Mouse (Mus musculus): ENCODE measurements around the gene Large2. TPM values are rescaled to one million over a fixed set of nuclear protein-coding genes. Genes with fewer than 3 reads are reported as not detected.

The Large2 gene
- polyA plus RNA-seq, 1 experiment from 2014 or later, result 0.55 TPM

- ATAC-seq (no peak), DNase-seq (ENCODE audit: low read depth, low spot score) (no peak)
- in situ Hi-C loops (cut with MboI; ENCODE audit: low pct_unique_long_range_greater_than_20kb), result no loop called here
- H3K27me3 ChIP-seq, result peaks cover 4% of the 10 kb centered on the region
- CTCF ChIA-PET, result interaction anchor here (1.3 kb wide), 1 partner anchor 31 kb away, joined by 3 read pairs; no protein-coding TSS in a partner anchor
- POLR2A ChIA-PET, result interaction anchor here (0.7 to 2.5 kb wide), 3 partner anchors 33 to 376 kb away, joined by 3 to 18 read pairs (median 3); partner anchors contain the start of gene Cry2
- TF ChIP-seq CTCF (IDR thresholded peaks at IDR 0.05), result no peak
Observed at GRCm38 (mm10) chr2:92390206-92390930, 15.7 kb upstream of the Large2 start.

- no peak for DNase-seq (ENCODE audit: low read depth, low spot score)
- ATAC-seq, result peak; percentile 2
- ChIA-PET POLR2A (interaction anchor here (0.7 to 2.5 kb wide), 4 partner anchors 16 to 375 kb away, joined by 3 to 18 read pairs (median 3); partner anchors contain the start of gene Cry2), CTCF (interaction anchor here (1.3 kb wide), 1 partner anchor 32 kb away, joined by 3 read pairs; no protein-coding TSS in a partner anchor)
- TF ChIP-seq CTCF (IDR thresholded peaks at IDR 0.05), result no peak
- H3K27me3 ChIP-seq, result peaks cover 4% of the 10 kb centered on the region
- in situ Hi-C loops (cut with MboI; ENCODE audit: low pct_unique_long_range_greater_than_20kb), result no loop called here
Observed at GRCm38 (mm10) chr2:92389645-92390044, 15.0 kb upstream of the Large2 start.

DNA sequence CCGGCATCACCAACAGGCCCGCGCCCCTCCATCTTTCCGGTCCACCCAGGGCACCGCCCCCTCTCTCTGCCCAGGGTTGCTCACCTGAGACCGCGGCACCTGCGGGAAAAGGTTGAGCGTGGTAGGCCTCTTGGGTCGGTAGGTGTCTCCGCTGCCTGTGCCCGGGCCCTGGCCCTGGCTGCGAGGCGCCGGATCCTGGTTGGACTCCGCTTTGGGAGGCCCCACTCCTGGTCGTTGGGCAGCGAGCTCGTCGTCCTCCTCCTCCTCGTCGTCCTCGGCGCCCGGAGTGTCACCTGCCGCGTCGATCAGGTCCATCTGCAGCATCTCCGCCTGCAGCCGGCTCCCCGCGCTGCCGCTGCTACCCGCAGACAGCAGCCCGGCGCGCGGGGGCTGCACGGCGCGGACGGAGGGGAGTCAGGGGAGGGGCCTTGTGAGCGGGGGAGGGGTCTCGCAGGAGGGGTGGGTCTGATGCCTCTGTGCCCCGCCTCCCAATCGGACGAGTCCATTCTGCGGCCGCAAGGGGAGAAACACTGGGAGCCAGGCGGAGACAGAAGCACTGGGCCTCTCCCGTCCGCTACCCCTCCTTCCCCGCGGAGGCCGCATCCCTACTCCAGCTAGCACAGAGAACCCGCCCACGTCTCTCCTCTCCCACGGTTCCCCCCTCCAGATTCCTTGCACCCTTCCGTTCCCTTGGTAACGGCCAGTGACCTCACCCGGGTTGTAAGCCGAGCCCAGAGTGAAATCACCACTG, 14.4 kb upstream of the Large2 start:
- POLR2A ChIA-PET, result interaction anchor here (1.4 to 2.5 kb wide), 4 partner anchors 14 to 43 kb away, joined by 3 to 18 read pairs (median 4); partner anchors contain the start of gene Cry2
- DNase-seq (ENCODE audit: low read depth, low spot score) (peak; percentile 72), ATAC-seq (peak; percentile 63)
- H3K27me3 ChIP-seq, result peaks cover 4% of the 10 kb centered on the region
- CTCF ChIA-PET, result interaction anchor here (1.3 kb wide), 1 partner anchor 33 kb away, joined by 3 read pairs; no protein-coding TSS in a partner anchor
- TF ChIP-seq CTCF (IDR thresholded peaks at IDR 0.05), result no peak
- in situ Hi-C loops (cut with MboI; ENCODE audit: low pct_unique_long_range_greater_than_20kb), result no loop called here

DNA sequence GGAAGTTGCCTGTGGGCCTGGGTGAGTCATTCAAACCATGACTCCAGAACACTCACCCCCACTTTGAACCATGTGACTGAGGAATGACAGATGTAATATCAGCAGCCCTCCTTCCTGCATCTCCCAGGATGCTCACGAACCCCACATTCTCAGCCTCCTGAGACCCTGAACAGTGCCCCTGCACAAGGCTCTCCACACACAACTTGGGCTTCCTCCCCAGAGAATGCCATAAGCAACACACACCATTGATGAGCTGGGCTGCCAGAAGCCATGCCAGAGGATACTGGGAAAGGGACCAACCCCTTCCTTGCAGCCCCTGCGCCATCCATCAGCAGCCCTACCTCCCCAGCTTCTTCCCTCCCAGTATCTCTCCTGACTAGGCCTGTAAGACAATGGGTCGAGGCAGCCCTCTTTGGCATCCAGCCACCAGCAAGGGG, 13.4 kb upstream of the Large2 start:
- ChIA-PET POLR2A (interaction anchor here (1.4 to 2.5 kb wide), 4 partner anchors 13 to 44 kb away, joined by 3 to 18 read pairs (median 4); partner anchors contain the start of gene Cry2), CTCF (no interaction called here)
- in situ Hi-C loops (cut with MboI; ENCODE audit: low pct_unique_long_range_greater_than_20kb), result no loop called here
- DNase-seq (ENCODE audit: low read depth, low spot score) (no peak), ATAC-seq (no peak)
- TF ChIP-seq CTCF (IDR thresholded peaks at IDR 0.05), result no peak
- no peaks in the 10 kb centered on the region for H3K27me3 ChIP-seq

DNA sequence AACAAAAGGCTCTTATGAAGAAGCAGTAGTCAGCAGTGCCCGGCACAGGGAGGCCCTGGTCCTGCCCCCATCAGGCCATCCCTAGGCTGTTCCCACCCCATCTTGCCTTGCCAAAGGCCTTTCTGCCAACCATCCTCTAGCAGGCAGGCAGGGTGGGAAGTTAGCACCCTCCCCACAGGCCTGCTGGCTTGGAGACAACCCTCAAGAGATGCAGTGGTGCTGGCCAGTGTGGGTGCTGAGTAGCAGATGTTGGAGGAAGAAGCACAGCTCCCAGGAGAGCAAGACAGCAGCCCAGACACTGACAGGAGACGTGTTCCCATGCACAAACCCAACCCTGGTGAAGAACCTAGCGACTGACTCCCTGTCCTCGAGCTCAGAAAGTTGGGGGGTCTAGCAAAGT, 13.0 kb upstream of the Large2 start:
- H3K27me3 ChIP-seq, result no peaks in the 10 kb centered on the region
- CTCF ChIA-PET, result no interaction called here
- no peak for TF ChIP-seq CTCF (IDR thresholded peaks at IDR 0.05)
- POLR2A ChIA-PET, result interaction anchor here (1.4 to 2.5 kb wide), 3 partner anchors 12 to 45 kb away, joined by 4 to 18 read pairs (median 5); partner anchors contain the start of gene Cry2
- ATAC-seq (no peak), DNase-seq (ENCODE audit: low read depth, low spot score) (no peak)
- in situ Hi-C loops (cut with MboI; ENCODE audit: low pct_unique_long_range_greater_than_20kb), result no loop called here

DNA sequence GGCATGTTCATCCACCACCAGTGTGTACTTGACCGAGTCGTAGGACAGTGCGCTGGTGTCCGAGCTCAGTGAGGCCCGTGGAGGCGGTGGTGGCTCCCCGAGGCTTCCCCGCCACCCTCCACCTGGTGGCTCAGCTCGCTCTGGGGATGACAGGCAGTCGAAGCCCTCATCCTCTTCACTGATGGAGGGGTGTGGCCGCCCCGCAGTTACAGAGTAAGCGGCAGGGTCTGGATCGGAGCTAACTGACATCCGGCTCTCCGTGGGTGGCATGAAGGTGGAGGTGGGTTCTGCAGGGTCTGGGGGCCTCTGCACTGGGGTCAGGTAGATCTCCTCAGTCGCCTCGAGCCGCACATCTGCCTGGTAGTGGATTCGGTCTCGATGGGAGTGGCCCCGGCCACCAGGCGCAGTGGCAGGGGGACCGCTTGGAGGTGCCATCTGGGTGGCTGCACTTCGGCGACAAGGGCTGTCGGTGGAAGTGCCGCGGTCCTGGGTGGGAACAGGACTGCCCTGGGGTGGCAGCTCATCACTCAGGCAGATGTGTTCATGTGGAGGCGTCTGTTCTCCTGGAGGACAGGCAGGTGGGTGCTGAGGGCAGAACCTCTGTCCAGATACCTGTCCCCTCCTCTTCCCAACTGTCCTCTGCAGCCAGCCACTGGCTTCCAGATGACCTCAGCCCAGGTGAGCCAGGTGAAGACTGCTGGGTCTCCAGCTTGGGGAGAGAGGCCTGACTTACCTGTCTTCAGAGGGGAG, 12.3 kb upstream of the Large2 start:
- H3K27me3 ChIP-seq, result no peaks in the 10 kb centered on the region
- in situ Hi-C loops (cut with MboI; ENCODE audit: low pct_unique_long_range_greater_than_20kb), result no loop called here
- ATAC-seq (no peak), DNase-seq (ENCODE audit: low read depth, low spot score) (no peak)
- POLR2A ChIA-PET, result interaction anchor here (1.3 kb wide), 1 partner anchor 46 kb away, joined by 6 read pairs; no protein-coding TSS in a partner anchor
- TF ChIP-seq CTCF (IDR thresholded peaks at IDR 0.05), result no peak
- CTCF ChIA-PET, result no interaction called here

- ChIA-PET CTCF (no interaction called here), POLR2A (interaction anchor here (0.5 to 1.0 kb wide), 2 partner anchors 14 to 138 kb away, joined by 3 to 5 read pairs; no protein-coding TSS in a partner anchor)
- DNase-seq (ENCODE audit: low read depth, low spot score), result no peak
- no peak for TF ChIP-seq CTCF (IDR thresholded peaks at IDR 0.05)
- in situ Hi-C loops (cut with MboI; ENCODE audit: low pct_unique_long_range_greater_than_20kb), result no loop called here
- no peaks in the 10 kb centered on the region for H3K27me3 ChIP-seq
- ATAC-seq, result no peak
Observed at GRCm38 (mm10) chr2:92385113-92386051, 10.7 kb upstream of the Large2 start.

DNA sequence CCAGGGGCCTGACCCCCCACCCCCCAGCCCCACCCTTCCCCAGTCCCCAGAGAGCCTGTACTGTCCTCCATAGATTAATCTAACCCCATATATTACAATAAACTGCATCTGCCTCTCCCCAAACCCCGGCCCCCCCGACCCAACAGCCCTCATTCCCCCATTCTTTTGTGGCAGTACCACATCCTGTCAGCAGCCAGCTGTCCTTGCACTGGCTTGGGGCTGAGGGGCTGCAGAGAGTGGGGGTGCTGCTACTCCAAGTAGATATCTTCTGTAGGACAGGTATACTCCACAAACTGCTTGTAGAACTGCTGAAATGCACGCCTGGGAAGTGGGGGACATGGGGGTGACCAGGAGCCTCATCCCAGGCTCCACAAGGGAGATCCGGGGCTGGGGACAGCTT, 9.4 kb upstream of the Large2 start:
- in situ Hi-C loops (cut with MboI; ENCODE audit: low pct_unique_long_range_greater_than_20kb), result no loop called here
- POLR2A ChIA-PET, result interaction anchor here (0.6 to 1.3 kb wide), 2 partner anchors 20 to 39 kb away, joined by 3 to 4 read pairs; no protein-coding TSS in a partner anchor
- H3K27me3 ChIP-seq, result no peaks in the 10 kb centered on the region
- TF ChIP-seq CTCF (IDR thresholded peaks at IDR 0.05), result no peak
- DNase-seq (ENCODE audit: low read depth, low spot score) (no peak), ATAC-seq (no peak)
- CTCF ChIA-PET, result no interaction called here

DNA sequence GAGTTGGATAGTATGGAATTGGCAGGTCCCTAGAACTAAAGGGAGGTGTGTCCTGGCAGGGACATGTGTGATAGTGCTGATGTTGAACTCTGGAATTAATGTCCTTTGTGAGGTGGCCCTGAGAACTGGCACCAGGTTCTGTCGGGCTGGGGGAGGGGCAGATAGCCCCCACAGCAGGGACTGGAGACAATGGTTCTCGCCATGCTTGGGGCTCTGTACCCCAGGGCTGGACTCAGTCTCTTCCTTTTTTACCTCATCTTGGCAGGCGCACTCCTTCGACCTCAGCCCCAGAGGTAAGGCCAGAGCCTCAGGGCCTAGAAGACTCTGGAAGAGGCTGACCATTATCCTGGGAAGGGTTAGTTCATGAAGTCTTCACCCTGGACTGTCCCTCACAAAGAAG, 8.1 kb upstream of the Large2 start:
- no peak for ATAC-seq
- no peak for TF ChIP-seq CTCF (IDR thresholded peaks at IDR 0.05)
- DNase-seq (ENCODE audit: low read depth, low spot score), result no peak
- CTCF ChIA-PET, result no interaction called here
- in situ Hi-C loops (cut with MboI; ENCODE audit: low pct_unique_long_range_greater_than_20kb), result no loop called here
- POLR2A ChIA-PET, result no interaction called here
- no peaks in the 10 kb centered on the region for H3K27me3 ChIP-seq
